Mouse (Mus musculus): ENCODE results near the gene Snhg11. TPM values are rescaled to one million over a fixed set of nuclear protein-coding genes. Genes with fewer than 3 reads are reported as not detected.

Snhg11 gene
- 204 and 207 TPM in 2 replicates for polyA plus RNA-seq (2016; fragmentation: Nextera tagmentation; extraction: Ambion mirVana)

DNA sequence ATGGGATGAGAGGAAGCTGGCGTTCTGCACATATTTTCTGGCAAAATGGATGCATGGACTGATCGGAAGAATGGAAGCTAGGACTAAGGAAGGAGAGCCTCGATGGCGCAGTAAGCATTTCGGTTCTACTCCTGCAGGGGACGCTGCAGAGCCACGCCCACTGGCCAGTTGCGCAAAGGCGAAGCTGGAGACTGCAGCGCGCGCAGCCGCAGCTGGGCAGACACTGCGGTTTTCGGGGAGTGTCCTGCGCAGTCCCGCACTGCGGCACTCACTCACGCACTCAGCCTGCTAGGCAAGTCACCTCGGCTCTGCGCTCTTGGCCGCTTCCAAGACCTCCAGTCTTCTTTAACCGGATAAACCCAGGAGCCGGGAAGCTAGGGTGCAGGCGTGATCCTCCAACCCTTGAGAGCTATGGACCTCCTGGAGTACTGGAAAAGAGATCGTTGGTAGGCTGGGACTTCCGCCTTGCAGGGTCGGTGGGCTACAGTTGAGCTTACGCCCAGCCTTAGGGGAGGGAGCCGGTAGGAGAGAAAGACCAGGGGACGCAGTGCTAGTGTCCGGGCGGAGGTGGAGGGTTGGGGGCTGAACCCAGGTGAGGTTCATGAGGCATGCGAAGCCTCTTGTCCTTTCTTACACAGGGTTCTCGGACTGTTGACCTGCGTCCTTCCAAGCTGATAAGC, at the start of gene Snhg11:
TSS of gene Snhg11 (plus strand) at position 196 of the 680 bp plus-strand sequence.
- peak within 1 kb of the TSS; percentile 46; the same call in 1 of the 2 replicates for H3K27ac ChIP-seq
- no peaks in the 10 kb centered on the region for H3K9me3 ChIP-seq
- peaks cover 10% of the 10 kb centered on the region; the same call in 1 of the 2 replicates for H3K4me1 ChIP-seq
- H3K9ac ChIP-seq: peak within 1 kb of the TSS; percentile 52
- H3K27me3 ChIP-seq (replicated peaks): 0 out of 2 replicates have a peak, but pooled peaks cover 8% of the 10 kb centered on the region
- peak within 1 kb of the TSS; percentile 44 for H3K4me3 ChIP-seq
- ATAC-seq (ENCODE audit: low FRiP score, low read depth): peak; percentile 83
- 2% methylated on average over 36 of the region's 36 CpGs for WGBS
- H3K4me2 ChIP-seq (replicated peaks): peak within 1 kb of the TSS; percentile 61
- no peaks in the 10 kb centered on the region for H3K36me3 ChIP-seq

- H3K9ac ChIP-seq: no peak overlapping the region
- ATAC-seq (ENCODE audit: low FRiP score, low read depth): no peak
- no peaks in the 10 kb centered on the region for H3K27me3 ChIP-seq (replicated peaks)
- no peak overlapping the region for H3K4me3 ChIP-seq
- no peaks in the 10 kb centered on the region for H3K36me3 ChIP-seq
- peaks cover 4% of the 10 kb centered on the region; the same call in 1 of the 2 replicates for H3K4me1 ChIP-seq
- 88% methylated on average over 13 of the region's 13 CpGs for WGBS
- no peak overlapping the region for H3K4me2 ChIP-seq (replicated peaks)
- H3K9me3 ChIP-seq: no peaks in the 10 kb centered on the region
- H3K27ac ChIP-seq: no peak overlapping the region
Observed at GRCm38 (mm10) chr2:158334356-158334755, 41.1 kb upstream of the Snhg11 start.

GRCm38 (mm10) chr2:158337698-158338097, 37.7 kb upstream of the Snhg11 start:
- Histone ChIP-seq H3K27me3 (replicated peaks) (0 out of 2 replicates have a peak, but pooled peaks cover 3% of the 10 kb centered on the region), H3K36me3 (no peaks in the 10 kb centered on the region), H3K4me3 (no peak overlapping the region), H3K4me2 (replicated peaks) (no peak overlapping the region), H3K9ac (no peak overlapping the region), H3K27ac (no peak overlapping the region), H3K9me3 (no peaks in the 10 kb centered on the region), H3K4me1 (peaks cover 4% of the 10 kb centered on the region; the same call in 1 of the 2 replicates)
- ATAC-seq (ENCODE audit: low FRiP score, low read depth): no peak
- 44% methylated on average over 10 of the region's 10 CpGs for WGBS

DNA sequence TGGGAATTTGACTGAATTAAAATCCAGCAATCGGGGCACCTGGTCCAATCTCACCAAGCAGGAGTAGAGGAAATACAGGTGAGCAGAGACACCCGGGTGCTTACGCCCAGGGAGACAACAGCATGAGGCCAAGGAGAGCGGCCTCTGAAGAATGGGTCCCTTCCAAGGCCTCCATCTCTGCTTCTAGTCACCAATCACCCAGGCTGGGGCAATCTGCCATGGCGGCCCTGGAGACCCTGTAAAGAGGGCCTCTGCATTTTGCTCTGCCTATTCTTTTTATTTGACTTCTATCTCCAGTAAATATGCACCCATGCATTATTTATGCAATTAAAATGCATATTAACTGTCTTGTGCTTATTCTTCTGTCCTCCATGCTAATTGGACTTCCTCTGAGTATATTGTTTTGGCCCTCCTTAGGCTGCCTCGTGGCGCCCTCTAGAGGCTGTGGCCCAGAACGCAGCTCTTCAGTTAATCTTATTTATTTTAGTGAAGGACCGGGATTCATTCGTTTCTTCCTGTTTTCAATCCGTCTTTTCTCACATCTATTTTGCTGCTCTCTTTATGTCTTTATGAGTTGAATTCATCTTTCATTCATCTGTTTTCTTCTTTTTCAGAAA, 35.4 kb upstream of the Snhg11 start:
- no peaks in the 10 kb centered on the region for H3K36me3 ChIP-seq
- H3K27me3 ChIP-seq (replicated peaks): 0 out of 2 replicates have a peak, but pooled peaks cover 3% of the 10 kb centered on the region
- H3K27ac ChIP-seq: no peak overlapping the region
- ATAC-seq (ENCODE audit: low FRiP score, low read depth): no peak
- H3K9ac ChIP-seq: no peak overlapping the region
- no peaks in the 10 kb centered on the region for H3K9me3 ChIP-seq
- no peak overlapping the region for H3K4me3 ChIP-seq
- no peak overlapping the region for H3K4me2 ChIP-seq (replicated peaks)
- H3K4me1 ChIP-seq: peaks cover 4% of the 10 kb centered on the region; the same call in 1 of the 2 replicates
- 43% methylated on average over 11 of the region's 11 CpGs for WGBS

DNA sequence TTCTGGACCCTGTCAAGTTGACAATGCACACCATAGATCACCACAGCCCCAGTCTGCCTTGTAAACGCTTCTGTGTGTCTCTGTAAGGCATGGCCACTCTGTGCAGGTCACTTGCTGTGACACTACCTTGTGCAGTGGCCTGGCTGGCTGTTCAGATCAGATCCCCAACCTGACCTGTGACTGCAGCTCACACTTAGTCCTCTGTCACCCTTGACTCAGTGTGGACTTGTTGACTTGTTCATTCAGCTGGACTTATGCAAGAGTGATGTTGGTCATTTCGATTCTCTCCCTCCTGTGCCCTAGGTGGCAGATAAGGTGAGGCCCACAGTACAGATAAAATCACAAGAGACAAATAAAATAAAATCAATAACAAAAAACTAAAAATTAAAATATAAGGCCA, 34.1 kb upstream of the Snhg11 start:
- no peak overlapping the region for H3K9ac ChIP-seq
- H3K4me1 ChIP-seq: peaks cover under 1% of the 10 kb centered on the region; the same call in 1 of the 2 replicates
- H3K4me3 ChIP-seq: no peak overlapping the region
- no peaks in the 10 kb centered on the region for H3K36me3 ChIP-seq
- ATAC-seq (ENCODE audit: low FRiP score, low read depth): no peak
- no peak overlapping the region for H3K27ac ChIP-seq
- H3K4me2 ChIP-seq (replicated peaks): no peak overlapping the region
- H3K9me3 ChIP-seq: no peaks in the 10 kb centered on the region
- 0 out of 2 replicates have a peak, but pooled peaks cover 3% of the 10 kb centered on the region for H3K27me3 ChIP-seq (replicated peaks)
- WGBS: 76% methylated on average over 2 of the region's 2 CpGs

DNA sequence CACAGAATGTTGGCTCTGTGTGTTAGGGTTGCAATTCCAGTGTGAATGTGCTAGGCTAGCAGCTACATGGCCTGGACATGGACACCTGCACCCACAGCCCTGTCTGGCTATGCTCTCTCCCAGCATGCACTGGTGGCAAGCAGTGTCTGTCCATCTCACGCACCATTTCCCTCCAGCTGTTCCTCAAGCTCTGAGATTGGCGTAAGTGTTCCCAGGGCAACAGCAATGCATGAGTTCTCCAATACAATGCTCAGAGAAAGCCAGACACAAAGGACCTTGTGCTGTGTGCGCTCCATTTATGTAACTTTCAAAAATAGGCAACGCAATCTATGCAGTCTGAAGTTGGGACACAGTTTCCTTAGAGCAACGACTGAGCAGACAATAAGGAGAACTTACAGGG, 31.9 kb upstream of the Snhg11 start:
- Histone ChIP-seq H3K4me2 (replicated peaks) (no peak overlapping the region), H3K4me3 (no peak overlapping the region), H3K9me3 (no peaks in the 10 kb centered on the region), H3K4me1 (no peaks in the 10 kb centered on the region), H3K27me3 (replicated peaks) (0 out of 2 replicates have a peak, but pooled peaks cover 3% of the 10 kb centered on the region), H3K36me3 (no peaks in the 10 kb centered on the region), H3K27ac (no peak overlapping the region; the same call in 1 of the 2 replicates), H3K9ac (no peak overlapping the region)
- 33% methylated on average over 5 of the region's 5 CpGs for WGBS
- peak; percentile 82 for ATAC-seq (ENCODE audit: low FRiP score, low read depth)

GRCm38 (mm10) chr2:158346467-158346866, 29.0 kb upstream of the Snhg11 start:
- ATAC-seq (ENCODE audit: low FRiP score, low read depth): no peak
- no peaks in the 10 kb centered on the region for H3K4me1 ChIP-seq
- H3K27me3 ChIP-seq (replicated peaks): no peaks in the 10 kb centered on the region
- no peaks in the 10 kb centered on the region for H3K36me3 ChIP-seq
- H3K9ac ChIP-seq: no peak overlapping the region
- H3K27ac ChIP-seq: no peak overlapping the region
- 80% methylated on average over 6 of the region's 6 CpGs for WGBS
- H3K4me2 ChIP-seq (replicated peaks): no peak overlapping the region
- no peak overlapping the region for H3K4me3 ChIP-seq
- no peaks in the 10 kb centered on the region for H3K9me3 ChIP-seq

DNA sequence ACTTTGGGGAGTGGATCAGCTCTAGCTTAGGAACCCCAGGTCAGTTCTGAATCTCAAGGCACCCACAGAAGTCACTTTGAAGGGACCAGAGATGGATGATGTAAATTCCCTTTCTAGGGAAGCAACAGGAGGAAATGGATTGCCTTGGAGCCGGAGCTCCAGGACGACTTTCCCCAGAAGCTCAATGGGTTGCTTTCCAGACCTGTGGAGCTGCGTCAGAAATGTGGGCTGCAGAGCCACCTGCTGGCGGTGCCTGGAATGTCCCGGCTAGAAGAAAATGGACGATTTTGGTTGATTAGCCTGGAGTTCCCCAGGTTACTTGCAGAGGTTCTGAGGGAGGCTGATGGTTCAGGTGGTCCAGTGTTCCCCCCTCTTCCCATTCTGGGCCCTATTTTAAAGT, 27.6 kb upstream of the Snhg11 start:
- WGBS: 5% methylated on average over 6 of the region's 6 CpGs
- no peak overlapping the region for H3K4me2 ChIP-seq (replicated peaks)
- no peak for ATAC-seq (ENCODE audit: low FRiP score, low read depth)
- no peaks in the 10 kb centered on the region for H3K9me3 ChIP-seq
- no peak overlapping the region for H3K9ac ChIP-seq
- peaks cover 12% of the 10 kb centered on the region; the same call in 1 of the 2 replicates for H3K36me3 ChIP-seq
- H3K4me3 ChIP-seq: no peak overlapping the region
- H3K4me1 ChIP-seq: no peaks in the 10 kb centered on the region
- no peak overlapping the region for H3K27ac ChIP-seq
- H3K27me3 ChIP-seq (replicated peaks): no peaks in the 10 kb centered on the region

- WGBS: 90% methylated on average over 3 of the region's 3 CpGs
- Histone ChIP-seq H3K4me2 (replicated peaks) (no peak overlapping the region), H3K27me3 (replicated peaks) (no peaks in the 10 kb centered on the region), H3K9me3 (no peaks in the 10 kb centered on the region), H3K4me1 (no peaks in the 10 kb centered on the region), H3K27ac (no peak overlapping the region), H3K36me3 (peaks cover 50% of the 10 kb centered on the region), H3K4me3 (no peak overlapping the region), H3K9ac (no peak overlapping the region)
- no peak for ATAC-seq (ENCODE audit: low FRiP score, low read depth)
Observed at GRCm38 (mm10) chr2:158352801-158353520, 22.5 kb upstream of the Snhg11 start.

DNA sequence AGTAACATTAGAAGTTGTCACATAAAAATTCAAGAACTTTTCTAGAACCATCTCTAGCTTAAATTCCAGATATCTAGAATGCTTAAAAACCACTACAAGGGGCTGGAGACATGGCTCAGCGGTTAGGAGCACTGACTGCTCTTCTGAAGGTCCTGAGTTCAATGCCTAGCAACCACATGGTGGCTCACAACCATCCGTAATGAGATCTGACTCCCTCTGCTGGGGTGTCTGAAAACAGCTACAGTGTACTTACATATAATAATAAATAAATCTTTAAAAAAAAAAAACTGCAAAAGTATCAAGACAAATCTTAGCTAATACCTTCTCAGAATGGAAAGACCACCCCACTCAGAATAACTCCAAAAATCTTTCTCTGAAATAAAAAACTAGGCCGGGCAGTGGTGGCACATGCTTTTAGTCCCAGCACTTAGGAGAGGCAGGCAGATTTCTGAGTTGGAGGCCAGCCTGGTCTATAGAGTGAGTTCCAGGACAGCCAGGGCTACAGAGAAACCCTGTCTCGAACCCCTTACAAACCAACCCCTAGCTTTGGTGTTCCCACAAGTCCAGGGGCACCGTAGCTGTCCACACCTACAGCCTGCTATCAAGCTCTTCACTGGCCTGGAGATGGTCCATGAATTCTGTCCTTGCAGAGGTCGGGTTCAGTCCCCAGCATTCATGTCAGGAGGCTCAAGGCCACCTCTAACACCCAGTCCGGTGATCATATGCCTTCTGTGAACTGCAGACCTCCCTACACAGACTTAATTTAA, 20.9 kb upstream of the Snhg11 start:
- H3K27ac ChIP-seq: no peak overlapping the region
- H3K9me3 ChIP-seq: no peaks in the 10 kb centered on the region
- no peak overlapping the region for H3K9ac ChIP-seq
- peaks cover 66% of the 10 kb centered on the region for H3K36me3 ChIP-seq
- H3K27me3 ChIP-seq (replicated peaks): no peaks in the 10 kb centered on the region
- WGBS: 84% methylated on average over 7 of the region's 7 CpGs
- ATAC-seq (ENCODE audit: low FRiP score, low read depth): no peak
- no peak overlapping the region for H3K4me2 ChIP-seq (replicated peaks)
- H3K4me1 ChIP-seq: peaks cover 4% of the 10 kb centered on the region; the same call in 1 of the 2 replicates
- no peak overlapping the region for H3K4me3 ChIP-seq

DNA sequence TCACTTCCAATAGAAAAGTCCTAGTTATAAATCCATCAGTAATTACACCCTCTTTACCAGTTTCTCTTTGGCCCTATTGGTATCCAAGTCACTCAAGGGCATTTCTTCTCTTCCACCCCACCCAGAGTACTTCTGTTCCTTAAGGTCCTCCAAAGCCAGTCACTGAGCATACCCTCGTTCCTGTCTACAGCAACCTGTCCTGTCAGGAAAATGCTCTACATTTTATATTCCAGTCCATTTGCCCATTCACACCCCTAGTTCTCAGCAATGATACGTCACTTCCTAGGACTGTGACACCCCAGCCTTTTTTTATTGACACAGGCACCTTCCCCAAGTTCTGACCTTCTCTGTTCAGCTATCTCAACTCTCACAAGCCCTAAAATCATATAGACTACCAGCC, 20.2 kb upstream of the Snhg11 start:
- H3K9me3 ChIP-seq: no peaks in the 10 kb centered on the region
- H3K4me1 ChIP-seq: peaks cover 11% of the 10 kb centered on the region
- no peak overlapping the region for H3K9ac ChIP-seq
- H3K4me2 ChIP-seq (replicated peaks): no peak overlapping the region
- ATAC-seq (ENCODE audit: low FRiP score, low read depth): no peak
- WGBS: 90% methylated on average over 2 of the region's 2 CpGs
- no peaks in the 10 kb centered on the region for H3K27me3 ChIP-seq (replicated peaks)
- H3K36me3 ChIP-seq: peaks cover 71% of the 10 kb centered on the region
- H3K4me3 ChIP-seq: no peak overlapping the region
- no peak overlapping the region for H3K27ac ChIP-seq

All from neural tube, embryonic 12.5 days (tissue).